Mouse (Mus musculus): ENCODE data around the gene Gtf3c2. TPM values are rescaled to one million over a fixed set of nuclear protein-coding genes. Genes with fewer than 3 reads are reported as not detected.

Gtf3c2 gene
- total and polyA plus RNA-seq, 2 experiments from 2014 or later = 46.4 to 49.0 TPM

GRCm38 (mm10) chr5:31123481-31123880 is 56.5 kb downstream of the Gtf3c2 start:
- Histone ChIP-seq H3K4me1 (ENCODE audit: insufficient read depth, low read length) (no peaks in the 10 kb centered on the region), H3K4me3 (ENCODE audit: low read depth, low read length) (no peak overlapping the region), H3K27ac (ENCODE audit: low read depth, low read length) (no peak overlapping the region), H3K27me3 (ENCODE audit: insufficient read depth, low read length) (no peaks in the 10 kb centered on the region), H3K9me3 (ENCODE audit: low read length) (no peaks in the 10 kb centered on the region), H3K4me2 (ENCODE audit: low read depth, low read length, poor library complexity, severe bottlenecking) (no peak overlapping the region), H3K9ac (replicated peaks; ENCODE audit: low read length, poor library complexity, severe bottlenecking) (no peak overlapping the region), H3K36me3 (ENCODE audit: insufficient read depth, low read length) (no peaks in the 10 kb centered on the region)
- WGBS = 30% methylated on average over 2 of the region's 2 CpGs
- DNase-seq (ENCODE audit: low spot score) (no peak), ATAC-seq (ENCODE audit: low FRiP score) (no peak)
- TF ChIP-seq CTCF (IDR thresholded peaks at IDR 0.05) = no peak

GRCm38 (mm10) chr5:31121111-31121510 is 58.8 kb downstream of the Gtf3c2 start:
- DNase-seq (ENCODE audit: low spot score) = no peak
- Histone ChIP-seq H3K4me3 (ENCODE audit: low read depth, low read length) (no peak overlapping the region), H3K4me1 (ENCODE audit: insufficient read depth, low read length) (no peaks in the 10 kb centered on the region), H3K9me3 (ENCODE audit: low read length) (no peaks in the 10 kb centered on the region), H3K36me3 (ENCODE audit: insufficient read depth, low read length) (no peaks in the 10 kb centered on the region), H3K27me3 (ENCODE audit: insufficient read depth, low read length) (no peaks in the 10 kb centered on the region), H3K4me2 (ENCODE audit: low read depth, low read length, poor library complexity, severe bottlenecking) (no peak overlapping the region), H3K9ac (replicated peaks; ENCODE audit: low read length, poor library complexity, severe bottlenecking) (no peak overlapping the region), H3K27ac (ENCODE audit: low read depth, low read length) (no peak overlapping the region)
- WGBS = 83% methylated on average over 8 of the region's 8 CpGs
- no peak for ATAC-seq (ENCODE audit: low FRiP score)
- no peak for TF ChIP-seq CTCF (IDR thresholded peaks at IDR 0.05)

- Histone ChIP-seq H3K4me1 (ENCODE audit: insufficient read depth, low read length) (no peaks in the 10 kb centered on the region), H3K27ac (ENCODE audit: low read depth, low read length) (no peak overlapping the region), H3K36me3 (ENCODE audit: insufficient read depth, low read length) (no peaks in the 10 kb centered on the region), H3K4me3 (ENCODE audit: low read depth, low read length) (no peak overlapping the region), H3K27me3 (ENCODE audit: insufficient read depth, low read length) (no peaks in the 10 kb centered on the region), H3K9ac (replicated peaks; ENCODE audit: low read length, poor library complexity, severe bottlenecking) (no peak overlapping the region), H3K9me3 (ENCODE audit: low read length) (no peaks in the 10 kb centered on the region), H3K4me2 (ENCODE audit: low read depth, low read length, poor library complexity, severe bottlenecking) (no peak overlapping the region)
- 35% methylated on average over 10 of the region's 10 CpGs for WGBS
- ATAC-seq (ENCODE audit: low FRiP score) = no peak
- DNase-seq (ENCODE audit: low spot score) = no peak
- no peak for TF ChIP-seq CTCF (IDR thresholded peaks at IDR 0.05)
Measured at GRCm38 (mm10) chr5:31116912-31117311, 63.0 kb downstream of the Gtf3c2 start.

- no peak for TF ChIP-seq CTCF (IDR thresholded peaks at IDR 0.05)
- H3K27me3 ChIP-seq (ENCODE audit: insufficient read depth, low read length) = no peaks in the 10 kb centered on the region
- no peak within 1 kb of the TSS for H3K4me3 ChIP-seq (ENCODE audit: low read depth, low read length)
Measured at GRCm38 (mm10) chr5:31116354-31116753, 63.6 kb downstream of the Gtf3c2 start, which contains the start of gene Trim54. Gene Trim54, plus strand, starts transcription at chr5:31116712.

GRCm38 (mm10) chr5:31110781-31111180 is 69.2 kb downstream of the Gtf3c2 start:
- Histone ChIP-seq H3K27me3 (ENCODE audit: insufficient read depth, low read length) (no peaks in the 10 kb centered on the region), H3K36me3 (ENCODE audit: insufficient read depth, low read length) (no peaks in the 10 kb centered on the region), H3K4me2 (ENCODE audit: low read depth, low read length, poor library complexity, severe bottlenecking) (no peak overlapping the region), H3K9ac (replicated peaks; ENCODE audit: low read length, poor library complexity, severe bottlenecking) (no peak overlapping the region), H3K4me1 (ENCODE audit: insufficient read depth, low read length) (no peaks in the 10 kb centered on the region), H3K9me3 (ENCODE audit: low read length) (no peaks in the 10 kb centered on the region), H3K27ac (ENCODE audit: low read depth, low read length) (no peak overlapping the region), H3K4me3 (ENCODE audit: low read depth, low read length) (no peak overlapping the region)
- ATAC-seq (ENCODE audit: low FRiP score) (no peak), DNase-seq (ENCODE audit: low spot score) (no peak)
- peak; percentile 71 for TF ChIP-seq CTCF (IDR thresholded peaks at IDR 0.05)
- WGBS = 32% methylated on average over 7 of the region's 7 CpGs

More at GRCm38 (mm10) chr5:31116354-31116753, 63.6 kb downstream of the Gtf3c2 start, which contains the start of gene Trim54:
- H3K27ac ChIP-seq (ENCODE audit: low read depth, low read length) = no peak within 1 kb of the TSS
- no peaks in the 10 kb centered on the region for H3K9me3 ChIP-seq (ENCODE audit: low read length)
- ATAC-seq (ENCODE audit: low FRiP score) (no peak), DNase-seq (ENCODE audit: low spot score) (no peak)
- no peak within 1 kb of the TSS for H3K4me2 ChIP-seq (ENCODE audit: low read depth, low read length, poor library complexity, severe bottlenecking)
- H3K9ac ChIP-seq (replicated peaks; ENCODE audit: low read length, poor library complexity, severe bottlenecking) = no peak within 1 kb of the TSS
- 57% methylated on average over 3 of the region's 3 CpGs for WGBS
- H3K4me1 ChIP-seq (ENCODE audit: insufficient read depth, low read length) = no peaks in the 10 kb centered on the region
- H3K36me3 ChIP-seq (ENCODE audit: insufficient read depth, low read length) = no peaks in the 10 kb centered on the region

GRCm38 (mm10) chr5:31108000-31108490 is 71.9 kb downstream of the Gtf3c2 start, which contains the start of gene Slc30a3:
Gene Slc30a3, minus strand, starts transcription at chr5:31108237.
- Histone ChIP-seq H3K9me3 (ENCODE audit: low read length) (no peaks in the 10 kb centered on the region), H3K4me2 (ENCODE audit: low read depth, low read length, poor library complexity, severe bottlenecking) (no peak within 1 kb of the TSS), H3K36me3 (ENCODE audit: insufficient read depth, low read length) (no peaks in the 10 kb centered on the region), H3K4me3 (ENCODE audit: low read depth, low read length) (no peak within 1 kb of the TSS), H3K27me3 (ENCODE audit: insufficient read depth, low read length) (no peaks in the 10 kb centered on the region), H3K9ac (replicated peaks; ENCODE audit: low read length, poor library complexity, severe bottlenecking) (no peak within 1 kb of the TSS), H3K4me1 (ENCODE audit: insufficient read depth, low read length) (no peaks in the 10 kb centered on the region), H3K27ac (ENCODE audit: low read depth, low read length) (no peak within 1 kb of the TSS)
- TF ChIP-seq CTCF (IDR thresholded peaks at IDR 0.05) = no peak
- DNase-seq (ENCODE audit: low spot score) (no peak), ATAC-seq (ENCODE audit: low FRiP score) (no peak)
- WGBS = 94% methylated on average over 18 of the region's 18 CpGs

Other genes with a start within 250 kb of the Gtf3c2 start
- gene Cgref1, start 234.6 kb downstream of the Gtf3c2 start, total RNA-seq (2014; rRNA removed) = 162 and 185 TPM in 2 replicates
- gene Cgref1, start 234.6 kb downstream of the Gtf3c2 start, polyA plus RNA-seq (2015; fragmentation: Nextera tagmentation; extraction: Ambion mirVana) = 108 TPM in 2 replicates
- gene Preb, start 219.8 kb downstream of the Gtf3c2 start, total RNA-seq (2014; rRNA removed) = 37.6 and 37.7 TPM in 2 replicates
- gene Preb, start 219.8 kb downstream of the Gtf3c2 start, polyA plus RNA-seq (2015; fragmentation: Nextera tagmentation; extraction: Ambion mirVana) = 89.6 and 101 TPM in 2 replicates
- 0.05 TPM in 1 of 2 replicates, not detected in the other for gene Tcf23, start 211.5 kb downstream of the Gtf3c2 start, total RNA-seq (2014; rRNA removed)
- 0.07 and 0.09 TPM in 2 replicates for gene Tcf23, start 211.5 kb downstream of the Gtf3c2 start, polyA plus RNA-seq (2015; fragmentation: Nextera tagmentation; extraction: Ambion mirVana)
- 138 and 155 TPM in 2 replicates for gene Atraid, start 131.8 kb downstream of the Gtf3c2 start, total RNA-seq (2014; rRNA removed)
- 235 and 243 TPM in 2 replicates for gene Atraid, start 131.8 kb downstream of the Gtf3c2 start, polyA plus RNA-seq (2015; fragmentation: Nextera tagmentation; extraction: Ambion mirVana)
- gene Slc5a6, start 131.2 kb downstream of the Gtf3c2 start, total RNA-seq (2014; rRNA removed) = 43.8 and 44.9 TPM in 2 replicates
- 32.3 and 33.0 TPM in 2 replicates for gene Slc5a6, start 131.2 kb downstream of the Gtf3c2 start, polyA plus RNA-seq (2015; fragmentation: Nextera tagmentation; extraction: Ambion mirVana)
- 39.5 and 44.8 TPM in 2 replicates for gene Cad, start 125.4 kb downstream of the Gtf3c2 start, total RNA-seq (2014; rRNA removed)
- gene Cad, start 125.4 kb downstream of the Gtf3c2 start, polyA plus RNA-seq (2015; fragmentation: Nextera tagmentation; extraction: Ambion mirVana) = 6.7 and 7.8 TPM in 2 replicates
- not detected in 2 replicates for gene Dnajc5g, start 73.9 kb downstream of the Gtf3c2 start, total RNA-seq (2014; rRNA removed)
- not detected in 2 replicates for gene Dnajc5g, start 73.9 kb downstream of the Gtf3c2 start, polyA plus RNA-seq (2015; fragmentation: Nextera tagmentation; extraction: Ambion mirVana)
- 19.3 and 24.1 TPM in 2 replicates for gene Slc30a3, start 71.9 kb downstream of the Gtf3c2 start, total RNA-seq (2014; rRNA removed)
- gene Slc30a3, start 71.9 kb downstream of the Gtf3c2 start, polyA plus RNA-seq (2015; fragmentation: Nextera tagmentation; extraction: Ambion mirVana) = 14.0 and 20.6 TPM in 2 replicates
- gene Trim54, start 63.4 kb downstream of the Gtf3c2 start, total RNA-seq (2014; rRNA removed) = 0.33 TPM in 1 of 2 replicates, not detected in the other
- not detected in 2 replicates for gene Trim54, start 63.4 kb downstream of the Gtf3c2 start, polyA plus RNA-seq (2015; fragmentation: Nextera tagmentation; extraction: Ambion mirVana)
- gene Ucn, start 41.3 kb downstream of the Gtf3c2 start, total RNA-seq (2014; rRNA removed) = not detected in 2 replicates
- not detected in 2 replicates for gene Ucn, start 41.3 kb downstream of the Gtf3c2 start, polyA plus RNA-seq (2015; fragmentation: Nextera tagmentation; extraction: Ambion mirVana)
- gene Mpv17, start 25.9 kb downstream of the Gtf3c2 start, total RNA-seq (2014; rRNA removed) = 42.5 and 65.5 TPM in 2 replicates
- 38.8 and 41.8 TPM in 2 replicates for gene Mpv17, start 25.9 kb downstream of the Gtf3c2 start, polyA plus RNA-seq (2015; fragmentation: Nextera tagmentation; extraction: Ambion mirVana)
- gene Gm29609, start 233 bp downstream of the Gtf3c2 start, total RNA-seq (2014; rRNA removed) = 3.1 and 4.3 TPM in 2 replicates
- gene Gm29609, start 233 bp downstream of the Gtf3c2 start, polyA plus RNA-seq (2015; fragmentation: Nextera tagmentation; extraction: Ambion mirVana) = 1.9 and 2.2 TPM in 2 replicates
- 88.3 and 95.2 TPM in 2 replicates for gene Snx17, start 13.1 kb upstream of the Gtf3c2 start, total RNA-seq (2014; rRNA removed)
- 103 and 104 TPM in 2 replicates for gene Snx17, start 13.1 kb upstream of the Gtf3c2 start, polyA plus RNA-seq (2015; fragmentation: Nextera tagmentation; extraction: Ambion mirVana)
- 29.7 and 34.0 TPM in 2 replicates for gene Eif2b4, start 13.3 kb upstream of the Gtf3c2 start, total RNA-seq (2014; rRNA removed)
- 84.3 and 93.4 TPM in 2 replicates for gene Eif2b4, start 13.3 kb upstream of the Gtf3c2 start, polyA plus RNA-seq (2015; fragmentation: Nextera tagmentation; extraction: Ambion mirVana)
- 6.4 and 10.9 TPM in 2 replicates for gene Zfp513, start 22.2 kb upstream of the Gtf3c2 start, total RNA-seq (2014; rRNA removed)
- gene Zfp513, start 22.2 kb upstream of the Gtf3c2 start, polyA plus RNA-seq (2015; fragmentation: Nextera tagmentation; extraction: Ambion mirVana) = 11.1 and 13.0 TPM in 2 replicates
- gene Ppm1g, start 40.5 kb upstream of the Gtf3c2 start, total RNA-seq (2014; rRNA removed) = 87.0 and 95.6 TPM in 2 replicates
- gene Ppm1g, start 40.5 kb upstream of the Gtf3c2 start, polyA plus RNA-seq (2015; fragmentation: Nextera tagmentation; extraction: Ambion mirVana) = 170 and 183 TPM in 2 replicates
- 120 and 126 TPM in 2 replicates for gene Nrbp1, start 60.7 kb upstream of the Gtf3c2 start, total RNA-seq (2014; rRNA removed)
- 138 and 149 TPM in 2 replicates for gene Nrbp1, start 60.7 kb upstream of the Gtf3c2 start, polyA plus RNA-seq (2015; fragmentation: Nextera tagmentation; extraction: Ambion mirVana)
- not detected in 2 replicates for gene Gm9970, start 61.1 kb upstream of the Gtf3c2 start, total RNA-seq (2014; rRNA removed)
- 0.34 and 0.93 TPM in 2 replicates for gene Gm9970, start 61.1 kb upstream of the Gtf3c2 start, polyA plus RNA-seq (2015; fragmentation: Nextera tagmentation; extraction: Ambion mirVana)
- gene Krtcap3, start 71.5 kb upstream of the Gtf3c2 start, total RNA-seq (2014; rRNA removed) = 1.2 and 2.5 TPM in 2 replicates
- 1.5 and 3.4 TPM in 2 replicates for gene Krtcap3, start 71.5 kb upstream of the Gtf3c2 start, polyA plus RNA-seq (2015; fragmentation: Nextera tagmentation; extraction: Ambion mirVana)
- gene Ift172, start 111.0 kb upstream of the Gtf3c2 start, total RNA-seq (2014; rRNA removed) = 28.2 and 45.8 TPM in 2 replicates
- gene Ift172, start 111.0 kb upstream of the Gtf3c2 start, polyA plus RNA-seq (2015; fragmentation: Nextera tagmentation; extraction: Ambion mirVana) = 16.5 and 17.7 TPM in 2 replicates
- 155 and 188 TPM in 2 replicates for gene Fndc4, start 115.9 kb upstream of the Gtf3c2 start, total RNA-seq (2014; rRNA removed)
- gene Fndc4, start 115.9 kb upstream of the Gtf3c2 start, polyA plus RNA-seq (2015; fragmentation: Nextera tagmentation; extraction: Ambion mirVana) = 103 and 118 TPM in 2 replicates
- 0.42 and 1.2 TPM in 2 replicates for gene Gckr, start 117.3 kb upstream of the Gtf3c2 start, total RNA-seq (2014; rRNA removed)
- gene Gckr, start 117.3 kb upstream of the Gtf3c2 start, polyA plus RNA-seq (2015; fragmentation: Nextera tagmentation; extraction: Ambion mirVana) = 0.85 and 1.0 TPM in 2 replicates

Measured in midbrain, postnatal 0 days (tissue).